Mouse (Mus musculus) thymus, postnatal 10 days (tissue): ENCODE data around the gene Cngb1.

Source experiments
- DNase-seq, 2 experiments: peaks; one replicate each; pipeline ENCODE4 v3.0.0; 2021; ENCODE audit warnings: low spot score in 2 of 2

Gene Cngb1

DNA sequence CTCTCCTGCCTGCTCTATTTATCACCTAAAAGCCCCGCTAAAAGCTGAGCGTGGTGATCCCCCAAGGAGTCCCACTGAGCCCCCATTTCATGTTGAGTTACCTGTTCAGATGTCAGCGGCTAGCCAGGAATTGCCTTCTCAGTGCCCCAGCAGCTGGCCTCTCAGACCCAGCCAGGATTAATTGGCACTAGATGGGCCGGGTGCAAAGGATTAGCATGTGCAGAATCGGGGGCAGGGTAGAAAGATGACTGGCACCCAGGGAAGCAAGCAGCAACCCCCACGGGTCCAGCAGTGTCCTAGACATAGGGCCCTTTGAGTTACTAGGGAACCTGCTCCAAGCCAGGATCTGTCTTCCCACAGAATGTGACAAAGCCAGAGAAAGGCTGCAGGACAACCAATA is at the start of gene Cngb1:
Gene Cngb1, minus strand, starts transcription at position 155 of the 400 bp plus-strand sequence.
- no peak for DNase-seq

DNA sequence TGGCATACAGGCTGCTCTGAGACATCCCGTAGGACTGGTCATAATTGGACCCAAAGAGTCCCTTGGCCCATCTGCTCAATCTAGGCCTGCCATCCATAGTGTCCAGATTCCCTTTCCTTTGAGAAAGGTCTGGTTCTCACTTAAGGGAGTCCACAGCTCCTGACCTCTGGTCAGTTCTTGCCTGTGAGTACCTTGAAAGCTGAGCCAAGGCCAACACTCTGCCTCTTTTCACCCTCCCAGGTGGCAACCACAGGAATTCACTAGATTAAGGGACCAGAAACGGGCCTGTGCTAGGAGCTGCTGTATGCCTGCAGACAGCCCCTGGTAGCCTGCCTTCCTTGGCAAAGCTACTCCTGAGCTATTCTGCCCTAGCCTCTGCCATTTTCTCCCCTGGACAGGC is 48.2 kb upstream of the Cngb1 start:
- no peak for DNase-seq

DNA sequence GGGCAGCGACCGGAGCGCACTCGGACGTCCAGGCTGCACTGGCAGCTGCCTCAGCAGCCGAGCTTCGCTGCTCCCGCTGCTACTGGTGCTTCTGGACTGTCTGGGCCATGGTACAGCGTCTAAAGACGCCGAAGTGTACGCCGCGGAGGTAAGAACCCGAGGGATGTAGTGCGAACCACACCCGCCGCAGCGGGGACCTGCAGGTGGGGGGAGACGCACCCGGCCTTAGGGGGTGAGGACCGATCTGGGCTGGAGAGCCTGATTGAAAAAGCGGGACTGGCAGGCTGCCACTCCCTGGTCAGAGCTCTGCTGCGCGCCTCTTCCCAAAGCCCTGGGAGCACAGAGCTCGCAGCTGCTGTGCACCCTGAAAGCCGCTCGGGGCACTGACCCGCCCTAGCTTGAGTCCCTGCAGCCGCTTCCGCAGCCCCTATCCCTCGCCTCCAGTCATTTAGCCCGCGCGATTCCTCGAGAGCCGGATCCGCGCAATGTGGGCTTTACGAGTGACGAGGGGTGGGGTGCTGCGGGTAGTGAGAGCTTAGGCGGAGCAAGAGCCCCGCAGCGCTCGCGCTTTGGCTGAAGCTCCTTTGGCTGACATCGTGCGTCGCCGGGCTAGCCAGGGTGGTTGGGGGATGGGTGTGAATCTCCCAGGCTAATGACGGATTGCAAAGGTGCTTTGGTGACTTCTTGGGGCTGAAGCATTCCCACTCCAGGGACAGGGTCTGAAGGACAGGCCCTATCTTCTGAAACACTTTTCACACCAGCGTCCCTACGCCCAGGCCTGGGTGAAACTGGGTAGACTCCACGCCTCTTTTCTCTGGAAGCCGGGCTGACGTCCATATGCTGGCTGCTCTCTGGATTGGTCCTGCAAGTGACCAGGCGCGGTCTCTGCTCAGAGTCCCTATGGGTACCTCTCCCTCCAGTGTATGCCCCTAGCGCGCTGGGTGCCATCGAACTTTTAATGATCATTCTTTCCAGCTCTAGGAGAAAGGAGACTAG is 46.8 kb upstream of the Cngb1 start:
- no peak for DNase-seq

DNA sequence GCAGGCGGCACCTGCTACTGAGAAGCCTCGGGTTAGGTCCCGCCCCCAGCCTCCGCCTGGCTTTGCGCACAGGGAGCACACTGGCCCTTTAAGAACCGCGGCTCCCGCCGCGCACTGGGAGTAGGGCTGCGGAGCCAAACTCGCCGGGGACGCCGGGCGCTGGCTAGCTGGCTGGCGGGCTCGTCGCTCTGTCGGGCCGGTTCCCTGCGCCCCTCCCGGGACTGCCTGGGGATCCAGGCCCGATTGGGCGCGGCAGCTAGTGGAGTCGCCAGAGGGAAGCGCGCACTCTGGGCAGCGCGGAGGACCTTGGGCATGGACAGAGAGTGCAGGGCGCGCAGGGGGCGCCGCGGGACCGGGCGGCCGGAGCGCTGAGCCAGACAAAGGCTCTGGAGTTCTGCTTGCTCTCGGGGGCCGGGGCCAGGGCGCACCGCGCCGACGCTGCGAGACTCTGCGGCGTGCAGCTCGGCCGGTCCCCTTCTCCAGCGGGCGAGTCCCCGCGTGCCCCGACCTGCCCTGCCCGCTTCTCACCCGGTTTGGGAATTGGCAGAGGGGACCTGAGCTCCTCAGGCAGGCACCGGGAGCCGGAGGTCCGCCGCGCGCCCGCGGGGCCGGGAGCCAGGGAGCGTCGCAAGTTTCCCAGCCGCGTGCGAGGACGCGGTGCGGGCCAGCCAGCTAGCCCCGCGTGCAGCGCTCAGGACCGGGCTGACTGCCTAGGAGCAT is 45.9 kb upstream of the Cngb1 start, which contains the start of gene Mmp15:
Gene Mmp15, plus strand, starts transcription at position 118 of the 720 bp plus-strand sequence.
- DNase-seq, result peak in 1 of 2 experiments; percentile 29

DNA sequence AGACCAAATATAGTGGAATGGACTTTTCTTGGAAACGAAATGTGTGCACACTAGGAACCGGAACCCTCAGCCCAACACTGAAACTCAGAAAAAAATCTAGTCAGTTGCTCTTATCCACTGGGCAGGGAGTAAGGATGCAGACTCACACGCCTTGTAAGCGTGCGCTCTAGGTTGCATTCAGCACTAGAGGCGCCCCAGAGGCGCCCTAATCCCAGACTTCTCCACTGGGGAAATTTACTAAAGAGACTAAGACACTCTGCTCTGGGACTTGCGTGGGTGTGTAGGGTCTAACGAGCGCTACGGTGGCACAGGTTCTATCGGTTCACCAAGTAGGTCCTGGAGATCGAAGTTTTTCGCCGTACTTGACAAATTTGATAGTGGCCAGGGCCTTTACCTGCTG is 45.1 kb upstream of the Cngb1 start:
- DNase-seq, result no peak

DNA sequence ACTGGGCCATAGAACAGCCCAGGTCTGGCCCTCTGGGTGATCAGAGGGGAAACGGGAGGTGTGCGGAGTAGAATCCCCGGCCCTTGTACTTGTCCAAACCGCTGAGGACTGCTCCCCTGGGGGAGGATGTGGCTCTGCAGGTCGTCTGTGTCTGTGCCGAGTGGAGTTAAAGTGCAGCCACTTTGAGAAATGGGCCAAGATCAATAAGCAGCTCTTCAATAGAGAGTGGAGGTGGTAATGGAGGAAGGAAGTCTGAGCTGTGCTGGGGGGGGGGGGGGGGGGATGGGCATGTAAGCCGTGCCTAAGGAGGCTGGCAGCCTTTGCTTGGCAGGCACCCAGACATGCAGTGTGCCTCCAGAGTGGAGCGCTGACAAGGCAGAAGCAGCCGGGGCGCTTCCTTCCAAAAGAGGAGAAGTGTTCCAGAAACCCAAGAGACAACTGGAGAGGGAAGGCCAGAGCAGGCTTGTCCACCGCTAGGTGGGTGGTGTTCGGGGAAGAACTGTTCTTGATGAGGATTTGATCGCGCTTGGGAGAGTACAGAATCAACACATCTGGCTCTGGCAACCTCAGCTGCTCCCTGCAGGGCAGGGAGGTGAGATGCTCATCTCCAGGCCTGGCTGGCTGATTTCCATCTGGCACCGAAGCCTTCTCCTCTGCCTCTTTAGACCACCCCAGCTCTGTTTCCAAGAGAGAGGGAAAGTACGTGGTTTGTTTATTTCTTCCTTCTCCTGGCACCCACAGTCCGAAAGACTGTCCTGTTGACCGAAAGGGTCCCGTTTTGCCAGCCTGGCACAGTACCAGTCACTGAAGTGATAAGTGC is 42.6 kb upstream of the Cngb1 start:
- DNase-seq, result no peak

DNA sequence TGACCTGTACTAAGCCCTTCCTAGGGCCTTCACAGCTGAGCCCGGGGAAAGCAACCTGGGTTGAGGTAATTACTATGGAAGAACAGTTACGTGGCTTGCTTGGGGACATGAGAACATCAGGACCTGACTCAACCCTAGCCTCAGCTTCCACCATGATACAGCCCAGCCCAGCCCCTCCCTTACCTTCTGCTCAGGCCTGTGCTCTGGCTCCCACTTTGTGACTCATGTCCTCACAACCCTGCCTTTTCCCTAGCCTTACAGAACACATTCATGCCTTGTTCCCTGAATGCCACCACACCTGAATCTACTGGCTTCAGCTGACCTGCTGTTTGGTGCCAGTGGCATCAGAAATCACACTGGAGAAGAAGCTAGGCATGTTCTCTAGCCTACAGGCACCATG is 42.0 kb upstream of the Cngb1 start:
- DNase-seq, result no peak

DNA sequence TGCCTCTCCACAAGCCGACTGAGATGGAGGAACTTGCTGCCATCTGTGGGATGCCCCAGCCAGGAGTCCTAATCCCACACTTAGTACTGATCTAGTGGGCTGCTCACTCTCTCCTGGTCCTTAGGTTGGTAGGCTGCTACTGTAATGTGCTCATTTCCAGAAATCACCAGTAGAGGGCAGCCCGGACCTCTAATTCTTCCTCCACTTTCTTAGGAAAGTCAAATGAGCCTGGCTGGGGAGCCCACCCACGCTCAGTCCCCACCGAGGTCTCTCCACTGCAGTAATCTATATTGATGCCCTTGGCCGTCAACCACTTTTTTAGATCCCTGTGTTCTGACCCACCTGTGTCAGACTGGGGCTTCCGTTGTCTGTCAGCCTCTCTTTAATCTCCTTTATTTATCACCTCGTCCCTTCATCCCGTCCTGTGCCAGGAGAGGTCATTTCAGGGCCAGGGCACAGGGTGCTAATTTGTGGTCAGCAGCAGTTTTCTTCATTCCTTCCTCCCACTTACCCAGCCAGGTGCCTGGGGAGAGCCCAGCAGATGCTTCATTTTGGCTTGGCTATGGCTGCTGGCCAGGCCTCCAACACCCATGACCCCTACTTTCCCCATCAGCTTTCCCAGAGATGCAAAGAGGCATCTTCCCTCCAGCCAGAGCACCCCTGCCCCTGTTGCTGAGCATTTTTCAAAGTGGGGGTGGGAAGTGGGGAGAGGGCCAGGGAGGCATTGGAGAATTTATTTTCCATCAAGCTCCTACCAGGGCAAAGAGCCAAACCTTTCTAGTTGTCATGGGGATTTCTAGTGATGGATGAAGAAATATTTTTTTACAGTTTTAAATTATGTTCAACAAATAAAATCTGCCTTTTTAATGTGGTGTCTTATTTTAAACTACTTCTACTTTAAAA is 40.5 kb upstream of the Cngb1 start:
- DNase-seq, result peak; percentile 36 to 73

DNA sequence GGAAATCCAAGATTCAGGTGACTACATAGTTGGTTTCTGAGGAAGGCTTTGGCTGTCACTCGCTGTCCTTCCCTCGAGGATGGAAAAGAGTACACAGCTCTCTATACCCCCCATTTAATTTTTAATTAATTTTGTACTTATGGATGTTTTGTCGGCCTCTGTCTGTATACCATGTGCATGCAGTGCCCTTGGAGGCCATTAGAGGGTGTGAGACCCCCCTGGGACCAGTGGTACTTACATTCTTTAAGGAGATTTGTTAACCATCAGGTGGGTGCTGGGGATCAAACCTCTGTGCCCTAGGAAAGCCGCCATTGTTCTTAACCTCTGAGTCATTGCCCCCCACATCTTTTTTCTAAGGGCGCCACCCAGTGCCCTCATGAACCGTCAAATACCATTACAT is 38.3 kb upstream of the Cngb1 start:
- DNase-seq, result no peak

DNA sequence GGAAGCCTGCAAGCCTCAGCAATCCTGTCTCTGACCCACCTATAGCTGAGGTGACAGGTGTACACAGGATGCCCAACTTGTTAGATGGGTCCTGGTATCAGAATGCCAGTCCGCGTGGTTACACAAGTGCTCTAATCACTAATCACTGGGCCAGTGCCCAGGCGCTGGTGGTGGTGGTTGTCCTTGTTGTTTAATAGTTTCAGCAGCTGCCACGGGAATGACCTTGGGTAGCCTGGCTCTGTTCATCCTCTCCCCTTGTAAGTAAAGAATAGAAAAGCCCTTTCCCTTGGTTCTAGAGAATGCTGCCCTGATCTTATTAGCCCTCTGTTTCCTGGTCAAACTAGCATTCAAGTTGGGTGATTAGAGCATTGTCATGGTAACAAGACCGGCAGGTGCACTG is 35.3 kb upstream of the Cngb1 start:
- DNase-seq, result no peak

DNA sequence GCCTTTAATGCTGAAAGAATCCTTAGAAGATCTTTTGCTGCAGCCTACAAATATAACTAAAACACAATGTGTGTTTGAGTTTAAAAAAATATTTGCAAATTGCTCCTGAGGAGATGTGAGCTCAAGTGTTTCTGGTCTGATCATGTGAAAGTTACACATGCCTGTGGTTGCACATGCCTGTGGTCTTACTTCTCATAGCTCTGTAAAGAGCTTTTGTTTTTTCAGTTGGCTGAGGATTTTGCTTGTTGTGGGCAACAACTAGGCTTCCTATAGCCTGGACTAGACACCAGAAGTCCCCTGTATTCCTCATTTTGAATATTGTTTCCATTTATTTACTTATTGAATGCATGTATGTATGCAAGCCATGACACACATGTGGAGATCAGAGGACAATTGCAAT is 30.0 kb upstream of the Cngb1 start:
- no peak for DNase-seq

DNA sequence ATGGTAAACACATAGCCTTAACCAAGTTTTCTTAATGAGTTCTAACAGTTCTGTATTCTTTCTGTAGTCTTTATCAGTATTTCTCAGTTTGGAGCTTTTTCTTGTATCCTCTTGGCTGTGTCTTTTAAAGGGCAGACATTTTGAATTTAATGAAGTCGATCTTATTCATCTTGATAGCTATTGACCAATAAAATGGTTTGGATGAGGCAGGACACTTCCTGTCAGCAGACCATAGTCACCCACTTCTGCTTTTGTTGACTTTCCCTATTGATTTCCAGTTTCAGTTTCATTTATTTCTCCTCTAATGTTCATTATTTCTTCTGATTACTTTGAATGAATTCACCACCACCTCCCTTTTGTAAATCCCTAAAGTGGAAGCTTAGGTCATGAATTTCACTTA is 29.3 kb upstream of the Cngb1 start:
- DNase-seq, result no peak

DNA sequence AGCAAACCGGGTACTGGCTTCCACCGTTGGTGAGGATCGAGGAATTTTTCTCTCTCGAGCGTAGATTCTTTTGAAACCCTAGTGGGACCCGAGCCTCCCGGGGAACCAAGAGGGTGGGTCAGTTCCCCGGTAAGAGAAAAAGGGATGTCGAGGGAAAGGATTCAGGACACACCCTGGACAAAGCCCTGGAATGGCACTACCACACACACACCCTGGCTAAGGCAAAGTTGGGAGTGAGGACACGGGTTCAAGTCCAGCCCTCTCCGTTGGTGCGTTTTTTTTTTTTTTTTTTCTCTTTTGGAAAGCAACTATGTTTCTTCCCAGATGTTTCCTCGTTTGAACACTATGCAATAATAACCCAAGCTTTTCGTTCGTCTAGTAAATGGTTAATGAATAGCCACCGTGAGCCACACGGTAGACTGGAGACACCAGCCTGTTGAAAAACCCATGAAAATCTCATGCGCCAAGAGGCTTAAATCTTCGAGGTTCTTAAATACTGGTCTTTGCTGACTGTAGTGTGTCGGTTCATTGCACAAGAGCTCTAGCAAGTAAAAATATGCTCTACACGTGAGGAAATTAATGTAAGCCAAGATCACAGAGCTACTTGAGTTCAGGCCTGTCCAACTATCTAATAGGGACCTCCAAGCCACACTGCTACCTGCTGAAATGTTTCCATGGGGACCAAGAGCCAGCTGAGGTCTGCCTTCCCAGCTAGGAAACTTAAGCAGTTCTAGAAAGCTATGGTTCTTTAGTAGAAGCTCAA is 26.2 kb upstream of the Cngb1 start:
- DNase-seq, result no peak

DNA sequence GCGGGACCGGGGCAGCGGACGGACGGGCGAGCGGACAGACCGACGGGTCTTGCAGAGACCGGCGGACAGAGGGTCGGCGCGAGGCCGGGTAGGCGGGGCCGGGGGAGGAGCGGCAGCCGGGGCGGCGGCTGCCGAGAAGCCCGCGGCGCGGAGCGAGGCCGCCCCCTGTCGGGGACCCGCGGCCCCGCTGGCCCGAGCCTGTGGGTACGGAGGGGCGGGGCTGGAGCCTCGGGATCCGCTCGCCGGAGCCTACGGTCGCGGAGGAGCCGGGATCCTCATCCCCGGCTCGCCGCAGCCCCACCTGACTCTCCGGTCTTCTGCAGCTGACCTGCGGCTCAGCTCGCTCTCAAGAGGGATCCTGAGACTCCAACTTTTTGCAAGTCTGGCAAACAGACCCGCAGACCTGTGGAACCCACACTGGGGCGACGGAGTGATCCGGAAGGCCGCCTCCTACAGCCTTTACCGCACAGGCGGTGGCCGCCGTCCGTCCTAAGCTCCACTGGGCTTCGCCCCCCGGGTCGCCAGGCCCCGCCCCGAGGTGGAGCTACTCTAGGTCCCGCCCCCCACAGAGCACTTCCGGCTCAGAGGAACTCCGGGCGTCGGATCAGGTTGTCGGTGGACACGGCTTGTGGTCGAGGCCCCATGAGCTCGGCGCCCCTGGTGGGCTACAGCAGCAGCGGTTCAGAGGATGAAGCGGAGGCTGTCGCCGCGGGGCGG is 25.5 kb upstream of the Cngb1 start, which contains the start of the genes Zfp319 and Usb1:
Gene Zfp319, minus strand, starts transcription at position 231 of the 717 bp plus-strand sequence.
Gene Usb1, plus strand, starts transcription at position 565 of the 717 bp plus-strand sequence.
- DNase-seq, result peak; percentile 92 to 94

DNA sequence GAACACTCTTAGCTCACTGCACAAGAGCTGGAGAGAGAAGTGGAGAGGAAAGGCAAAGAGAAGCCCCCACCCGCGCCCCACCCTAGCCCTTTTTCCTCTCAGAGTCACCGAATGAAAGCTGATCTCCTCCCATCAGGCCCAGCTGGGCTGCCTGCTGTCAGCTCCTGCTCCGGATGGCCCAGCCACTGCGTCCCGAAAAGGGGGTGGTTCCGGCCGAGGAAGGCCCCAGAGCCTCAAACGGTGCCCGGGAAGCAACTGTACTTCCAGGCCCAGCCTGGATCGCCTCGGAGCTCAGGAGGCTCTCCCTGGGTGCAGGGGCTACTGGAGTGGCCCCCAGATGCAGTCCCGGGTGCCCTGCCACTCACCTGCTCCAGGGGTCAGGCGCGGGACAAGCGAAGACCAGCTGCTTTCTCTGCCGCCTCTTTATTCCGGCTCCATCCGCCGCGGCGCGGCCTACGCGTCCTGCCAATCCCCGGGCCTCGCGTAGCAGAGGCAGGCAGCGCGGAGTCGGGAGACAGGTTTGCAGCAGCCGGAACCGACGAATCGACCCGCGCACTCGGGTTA is 24.9 kb upstream of the Cngb1 start:
- no peak for DNase-seq

DNA sequence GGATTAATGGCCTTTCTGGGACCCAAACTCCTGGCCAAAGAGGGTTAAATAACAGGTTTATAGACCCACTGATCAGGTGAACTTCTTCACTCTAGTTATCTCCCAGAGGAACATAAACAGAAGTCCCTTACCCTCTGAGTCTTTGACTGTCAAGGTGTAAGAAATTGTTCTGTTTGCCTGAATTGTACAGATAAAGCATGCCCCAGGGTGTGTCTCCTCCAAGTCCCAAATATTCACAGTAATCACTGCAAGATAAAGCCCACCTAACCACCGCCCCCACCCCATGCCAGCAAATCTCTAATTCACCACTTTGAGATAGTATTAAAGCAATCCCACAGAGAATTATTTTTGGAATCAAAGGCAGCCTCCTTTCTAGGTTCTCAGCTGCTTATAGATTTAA is 24.0 kb upstream of the Cngb1 start:
- no peak for DNase-seq

DNA sequence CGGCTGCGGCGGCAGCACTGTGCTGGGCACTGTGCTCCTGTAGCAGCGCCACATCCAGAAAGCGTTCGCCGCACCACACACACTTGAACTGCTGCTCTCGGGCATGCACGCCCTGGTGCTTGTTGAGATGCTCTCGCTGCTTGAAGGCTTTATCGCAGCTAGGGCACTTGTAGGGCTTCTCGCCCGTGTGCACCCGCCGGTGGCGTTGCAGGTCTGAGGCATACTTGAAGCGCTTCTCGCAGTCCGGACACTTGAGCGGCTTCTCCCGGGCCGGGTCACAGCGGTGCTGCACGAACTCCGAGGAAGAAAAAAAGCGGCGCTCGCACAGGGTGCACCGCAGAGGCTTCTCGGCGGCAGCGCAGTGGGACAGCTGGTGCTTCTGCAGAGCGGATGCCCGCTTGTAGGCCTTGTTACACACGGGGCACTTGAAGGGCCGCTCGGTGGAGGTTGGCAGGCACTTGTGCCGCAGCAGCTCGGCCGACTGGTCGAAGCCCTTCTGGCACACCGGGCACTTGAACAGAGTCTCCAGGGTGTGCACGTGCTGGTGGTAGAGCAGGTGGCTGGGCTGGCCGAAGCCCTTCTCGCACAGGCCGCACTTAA is 21.6 kb upstream of the Cngb1 start:
- DNase-seq, result no peak

DNA sequence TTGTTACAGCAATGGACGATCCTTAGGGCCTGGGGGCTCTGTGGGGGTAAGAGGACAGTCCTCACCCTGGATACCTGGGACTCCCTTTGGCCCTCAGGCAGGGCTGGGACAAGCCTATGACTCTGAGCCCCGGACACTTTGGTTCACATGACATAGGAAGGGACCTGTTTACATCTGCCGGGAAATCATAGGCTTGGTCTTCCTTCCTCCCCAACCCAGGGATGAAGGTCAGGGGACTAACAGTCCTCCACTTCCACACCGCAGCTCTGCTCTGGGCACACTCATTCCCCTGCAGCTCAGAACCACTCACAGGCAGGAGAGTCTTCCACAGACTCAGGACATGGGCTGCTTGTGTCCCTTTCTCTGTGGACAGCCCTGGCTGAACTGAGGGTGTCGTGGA is 20.4 kb upstream of the Cngb1 start:
- no peak for DNase-seq

DNA sequence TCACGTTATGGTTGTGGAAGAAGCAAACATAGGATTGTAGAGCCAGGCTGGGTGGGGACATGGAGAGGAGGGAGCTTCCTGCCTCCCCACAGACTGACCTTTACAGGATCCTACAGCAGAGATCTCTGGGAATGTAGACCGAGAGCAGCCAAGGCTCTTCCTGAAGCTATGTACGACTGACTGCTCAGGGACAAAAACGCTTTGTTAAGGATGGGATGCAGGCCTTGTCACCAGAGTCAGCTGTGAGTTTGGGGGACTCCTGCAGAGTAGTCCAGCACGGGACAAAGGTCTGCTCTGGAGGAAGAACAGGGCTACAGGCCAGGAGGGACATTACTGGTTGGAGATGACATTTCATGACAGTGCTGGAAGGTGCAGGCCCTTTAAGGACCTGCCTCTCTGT is 18.3 kb upstream of the Cngb1 start:
- DNase-seq, result no peak
